In genomic region chr14:57103711-57104105, GRCm38 (mm10) we compare ENCODE assay signal across 8 mouse cellular contexts. TPM values are rescaled to one million over a fixed set of nuclear protein-coding genes. Genes with fewer than 3 reads are reported as not detected.
DNase-seq lines count a peak whose midpoint lies in the region; ATAC-seq and TF ChIP-seq lines count a peak whose summit lies in the region.

No protein-coding gene starts in this region.

- TF ChIP-seq CTCF in small intestine, adult 2 months (IDR thresholded peaks at IDR 0.05; ENCODE audit: extremely low read depth, insufficient read length, insufficient replicate concordance, low read depth, low read length): no peak

- ATAC-seq in erythroid progenitor cell, adult 5-6 weeks (replicated peaks; ENCODE audit: low FRiP score, poor library complexity, severe bottlenecking): no peak

- no peaks in the 10 kb centered on the region; the same call in 1 of the 2 replicates for H3K27me3 ChIP-seq in small intestine, adult 2 months (ENCODE audit: control insufficient read depth, insufficient read depth, low read length)

- peaks cover 3% of the 10 kb centered on the region for H3K4me1 ChIP-seq in small intestine, adult 2 months (ENCODE audit: control insufficient read depth, insufficient read depth, insufficient read length, low read length)

- peak overlapping the region; percentile 33 for H3K27ac ChIP-seq in small intestine, adult 2 months (ENCODE audit: insufficient read depth, low read depth, low read length)

- TF ChIP-seq POLR2A in small intestine, adult 2 months (IDR thresholded peaks at IDR 0.05; ENCODE audit: low read depth, low read length): peak; percentile 24; the same call in 1 of the 2 replicates

- peak; percentile 16 to 28 for DNase-seq in adrenal gland, adult 18-20 months (ENCODE audit: low spot score in 2 of 2)
- no peak for DNase-seq in adrenal gland, adult 8-10 months
- peak; percentile 20 for DNase-seq in thymus, postnatal 4 days
- DNase-seq in thymus, postnatal 0 days (ENCODE audit: low spot score): no peak
- peak; percentile 26 to 56 for DNase-seq in kidney, postnatal 25 days
- no peak for DNase-seq in left cerebral cortex, adult 11 months (ENCODE audit: low spot score)

- 1% methylated on average over 22 of the region's 22 CpGs for WGBS in small intestine, adult 2 months

- H3K4me3 ChIP-seq in small intestine, adult 2 months (ENCODE audit: low read depth, low read length): peak overlapping the region; percentile 84

- H3K36me3 ChIP-seq in small intestine, adult 2 months (ENCODE audit: control insufficient read depth, insufficient read depth, low read length): peaks cover 2% of the 10 kb centered on the region; the same call in 1 of the 2 replicates

RNA-seq across cellular contexts. Expression of gene Gjb2, which starts 0.8 kb away (rescaled TPM):
- total RNA-seq in adrenal gland, adult 18-20 months (2021): 1 to 10 TPM in 1 of 2 experiments, under 1 TPM in 1; 0.32 to 9.9 TPM
- 1 to 10 TPM in 2 of 4 experiments, under 1 TPM in 2; 0.28 to 5.9 (median 2.4) TPM for total RNA-seq in adrenal gland, adult 8-10 months (2022)
- 3.7 and 4.7 TPM in 2 replicates for polyA plus RNA-seq in thymus, postnatal 0 days (2015; fragmentation: Nextera tagmentation; extraction: Ambion mirVana)
- polyA plus RNA-seq in small intestine, adult 2 months (2012; rRNA removed): 4.7 and 5.5 TPM in 2 replicates
- total RNA-seq in erythroid progenitor cell, adult 5-6 weeks (2015; ENCODE audit: low replicate concordance): not detected in 2 replicates
- not detected in 2 replicates for total RNA-seq in erythroid progenitor cell, adult 5-6 weeks (2017; ENCODE audit: low replicate concordance)

RNA-seq across cellular contexts. Expression of gene Gm4491, which starts 12.0 kb away (rescaled TPM):
- total RNA-seq in adrenal gland, adult 18-20 months (2021): not detected
- total RNA-seq in adrenal gland, adult 8-10 months (2022): not detected
- not detected in 2 replicates for polyA plus RNA-seq in thymus, postnatal 0 days (2015; fragmentation: Nextera tagmentation; extraction: Ambion mirVana)
- polyA plus RNA-seq in small intestine, adult 2 months (2012; rRNA removed): not detected in 2 replicates
- not detected in 2 replicates for total RNA-seq in erythroid progenitor cell, adult 5-6 weeks (2015; ENCODE audit: low replicate concordance)
- total RNA-seq in erythroid progenitor cell, adult 5-6 weeks (2017; ENCODE audit: low replicate concordance): not detected in 2 replicates

RNA-seq across cellular contexts. Expression of gene Gjb6, which starts 29.7 kb away (rescaled TPM):
- total RNA-seq in adrenal gland, adult 18-20 months (2021): not detected
- under 1 TPM in 1 of 4 experiments, not detected in 3; 0.13 TPM for total RNA-seq in adrenal gland, adult 8-10 months (2022)
- polyA plus RNA-seq in thymus, postnatal 0 days (2015; fragmentation: Nextera tagmentation; extraction: Ambion mirVana): 0.27 and 0.70 TPM in 2 replicates
- not detected in 2 replicates for polyA plus RNA-seq in small intestine, adult 2 months (2012; rRNA removed)
- total RNA-seq in erythroid progenitor cell, adult 5-6 weeks (2015; ENCODE audit: low replicate concordance): not detected in 2 replicates
- not detected in 2 replicates for total RNA-seq in erythroid progenitor cell, adult 5-6 weeks (2017; ENCODE audit: low replicate concordance)

RNA-seq across cellular contexts. Expression of gene Gja3, which starts 45.8 kb away (rescaled TPM):
- total RNA-seq in adrenal gland, adult 18-20 months (2021): not detected
- total RNA-seq in adrenal gland, adult 8-10 months (2022): not detected
- polyA plus RNA-seq in thymus, postnatal 0 days (2015; fragmentation: Nextera tagmentation; extraction: Ambion mirVana): 0.10 and 0.14 TPM in 2 replicates
- 0.04 TPM in 1 of 2 replicates, not detected in the other for polyA plus RNA-seq in small intestine, adult 2 months (2012; rRNA removed)
- not detected in 2 replicates for total RNA-seq in erythroid progenitor cell, adult 5-6 weeks (2015; ENCODE audit: low replicate concordance)
- not detected in 2 replicates for total RNA-seq in erythroid progenitor cell, adult 5-6 weeks (2017; ENCODE audit: low replicate concordance)

Comparison
In these comparisons a context has a peak if more than half of its experiments do, and no peak if none do; other contexts are left out.
1. DNase-seq: peak in adrenal gland, adult 18-20 months (2 of 2), thymus, postnatal 4 days (single experiment) and kidney, postnatal 25 days (2 of 2); none in adrenal gland, adult 8-10 months (single experiment), thymus, postnatal 0 days (single experiment) and left cerebral cortex, adult 11 months (single experiment).